19 mouse cellular contexts compared by ENCODE assay signal in genomic region chr19:40492902-40493301, GRCm38 (mm10). TPM values are rescaled to one million over a fixed set of nuclear protein-coding genes. Genes with fewer than 3 reads are reported as not detected.
DNase-seq lines count a peak whose midpoint lies in the region; ATAC-seq and TF ChIP-seq lines count a peak whose summit lies in the region.
"Had no signal": no experiment of that assay in that cellular context is flagged by ENCODE, and none has a peak within 500 bp of the region (broad histone marks: within the 10 kb centered on the region; RNA-seq: fewer than 3 reads in every experiment).

No protein-coding gene starts in this region.

- peak overlapping the region; percentile 63; the same call in 1 of the 2 replicates for H3K27ac ChIP-seq in heart, embryonic 10.5 days
- H3K27ac ChIP-seq in layer of hippocampus, adult 2 months: peak overlapping the region; percentile 54; the same call in 1 of the 2 replicates
- peak overlapping the region; percentile 79 for H3K27ac ChIP-seq in embryonic fibroblast, embryonic 13.5 days (ENCODE audit: insufficient read depth, low read length)
- peak overlapping the region; percentile 29; the same call in 1 of the 2 replicates for H3K27ac ChIP-seq in stomach, embryonic 14.5 days (ENCODE audit: low read length)
- H3K27ac ChIP-seq: hindbrain, embryonic 15.5 days; liver, embryonic 12.5 days; midbrain, embryonic 13.5 days had no signal

- peaks cover 9% of the 10 kb centered on the region; the same call in 1 of the 2 replicates for H3K36me3 ChIP-seq in heart, embryonic 10.5 days
- no peaks in the 10 kb centered on the region for H3K36me3 ChIP-seq in stomach, embryonic 14.5 days (ENCODE audit: control insufficient read depth, insufficient read depth, low read length)
- H3K36me3 ChIP-seq: hindbrain, embryonic 15.5 days; midbrain, embryonic 13.5 days had no signal

- H3K4me3 ChIP-seq in heart, embryonic 10.5 days: no peak overlapping the region
- H3K4me3 ChIP-seq in layer of hippocampus, adult 2 months: no peak overlapping the region
- H3K4me3 ChIP-seq in embryonic fibroblast, embryonic 13.5 days (ENCODE audit: insufficient read depth, low read length): no peak overlapping the region
- H3K4me3 ChIP-seq in stomach, embryonic 14.5 days (ENCODE audit: low read depth, low read length): no peak overlapping the region
- H3K4me3 ChIP-seq: hindbrain, embryonic 15.5 days; liver, embryonic 12.5 days; midbrain, embryonic 13.5 days; myocyte had no signal

- no peak overlapping the region for H3K4me2 ChIP-seq in stomach, embryonic 14.5 days (replicated peaks; ENCODE audit: low read depth, low read length)
- H3K4me2 ChIP-seq: hindbrain, embryonic 15.5 days; liver, embryonic 12.5 days; midbrain, embryonic 13.5 days had no signal

- H3K9ac ChIP-seq in stomach, embryonic 14.5 days (replicated peaks; ENCODE audit: low read depth, low read length): no peak overlapping the region
- H3K9ac ChIP-seq: hindbrain, embryonic 15.5 days; liver, embryonic 12.5 days; midbrain, embryonic 13.5 days had no signal

- ATAC-seq in stomach, embryonic 14.5 days (ENCODE audit: insufficient number of reproducible peaks, insufficient read depth, low FRiP score, low read depth): no peak
- ATAC-seq: forebrain, embryonic 16.5 days; liver, embryonic 12.5 days; midbrain, embryonic 13.5 days had no signal

- H3K9me3 ChIP-seq in heart, embryonic 10.5 days: no peaks in the 10 kb centered on the region
- no peaks in the 10 kb centered on the region for H3K9me3 ChIP-seq in stomach, embryonic 14.5 days (ENCODE audit: control insufficient read depth, low read depth, low read length)
- H3K9me3 ChIP-seq: hindbrain, embryonic 15.5 days; liver, embryonic 12.5 days; midbrain, embryonic 13.5 days had no signal

- H3K27me3 ChIP-seq in heart, embryonic 10.5 days (ENCODE audit: insufficient read depth, poor library complexity, severe bottlenecking): no peaks in the 10 kb centered on the region
- H3K27me3 ChIP-seq in stomach, embryonic 14.5 days (ENCODE audit: control insufficient read depth, insufficient read depth, low read length): no peaks in the 10 kb centered on the region
- H3K27me3 ChIP-seq: CH12.LX; hindbrain, embryonic 15.5 days; liver, embryonic 12.5 days; midbrain, embryonic 13.5 days had no signal

- no peak for TF ChIP-seq CTCF in layer of hippocampus, adult 2 months (conservative IDR thresholded peaks at IDR 0.05)
- no peak for TF ChIP-seq CTCF in embryonic fibroblast, embryonic 13.5 days (IDR thresholded peaks at IDR 0.05; ENCODE audit: borderline replicate concordance, insufficient read depth, low read length)

- no peak for TF ChIP-seq POLR2A in embryonic fibroblast, embryonic 13.5 days (IDR thresholded peaks at IDR 0.05; ENCODE audit: low read depth, low read length)

- DNase-seq in heart, embryonic 10.5 days (ENCODE audit: low spot score): no peak
- no peak for DNase-seq in heart, adult 8-10 months (ENCODE audit: low spot score)
- no peak for DNase-seq in layer of hippocampus, adult 2 months (ENCODE audit: low spot score in 2 of 2)
- no peak for DNase-seq in layer of hippocampus, postnatal 10 days (ENCODE audit: low spot score in 2 of 2)
- no peak for DNase-seq in cerebellum, adult 11-12 months
- DNase-seq in thymus, postnatal 36 days: no peak
- DNase-seq: adrenal gland, postnatal 10 days; cerebellum, adult 18-20 months; kidney, adult 2 months; kidney, postnatal 14 days; thymus, postnatal 4 days had no signal

- H3K4me1 ChIP-seq in heart, embryonic 10.5 days: peaks cover 84% of the 10 kb centered on the region
- peaks cover 14% of the 10 kb centered on the region for H3K4me1 ChIP-seq in embryonic fibroblast, embryonic 13.5 days (ENCODE audit: control insufficient read depth, insufficient read depth, low read length)
- peaks cover 20% of the 10 kb centered on the region for H3K4me1 ChIP-seq in stomach, embryonic 14.5 days (ENCODE audit: control insufficient read depth, insufficient read depth, low read length)

- 49% methylated on average over 9 of the region's 9 CpGs for WGBS in heart, embryonic 10.5 days
- WGBS in stomach, embryonic 14.5 days: 52% methylated on average over 9 of the region's 9 CpGs

RNA-seq across cellular contexts. Expression of gene Sorbs1, which starts 20.7 kb away (rescaled TPM):
- polyA plus RNA-seq in heart, embryonic 10.5 days (2016; fragmentation: Nextera tagmentation; extraction: Ambion mirVana): 71.2 and 98.1 TPM in 2 replicates
- 100 to 1,000 TPM; 758 to 979 (median 853) TPM for total RNA-seq in heart, adult 8-10 months (2022)
- total RNA-seq in layer of hippocampus, adult 2 months (2021): 100 to 1,000 TPM; 222 to 229 TPM
- 100 to 1,000 TPM; 147 to 148 TPM for total RNA-seq in layer of hippocampus, postnatal 10 days (2021)
- 111 and 180 TPM in 2 replicates for polyA plus RNA-seq in embryonic fibroblast, embryonic 13.5 days (2011; ENCODE audit: insufficient read length, low read depth, missing spikeins)
- polyA plus RNA-seq in stomach, embryonic 14.5 days (2014; fragmentation: Nextera tagmentation; extraction: Ambion mirVana): 84.0 and 89.5 TPM in 2 replicates

Comparison
In these comparisons a context has a peak if more than half of its experiments do, and no peak if none do; other contexts are left out.
1. H3K27ac ChIP-seq: peak in every context shown above with its lines; median percentile 79 in embryonic fibroblast, embryonic 13.5 days; 63 in heart, embryonic 10.5 days; 54 in layer of hippocampus, adult 2 months; 29 in stomach, embryonic 14.5 days.